Mouse (Mus musculus): ENCODE results near the gene Hagh. TPM values are rescaled to one million over a fixed set of nuclear protein-coding genes. Genes with fewer than 3 reads are reported as not detected.

Hagh gene
- polyA plus RNA-seq (2016; fragmentation: Nextera tagmentation; extraction: Ambion mirVana), result 26.4 and 28.6 TPM in 2 replicates

- DNase-seq (ENCODE audit: low spot score), result no peak
- Histone ChIP-seq H3K4me1 (no peaks in the 10 kb centered on the region), H3K36me3 (replicated peaks) (no peaks in the 10 kb centered on the region), H3K9me3 (no peaks in the 10 kb centered on the region), H3K27me3 (replicated peaks; ENCODE audit: low read depth, poor library complexity, severe bottlenecking) (peaks cover 24% of the 10 kb centered on the region), H3K27ac (replicated peaks) (no peak within 1 kb of the TSS), H3K4me3 (no peak within 1 kb of the TSS)
- WGBS, result 73% methylated on average over 8 of the region's 8 CpGs
Measured at GRCm38 (mm10) chr17:24839842-24840241, at the start of gene Hagh. Hagh (plus strand) TSS chr17:24840143.

GRCm38 (mm10) chr17:24792190-24792589, 47.8 kb upstream of the Hagh start:
- Histone ChIP-seq H3K4me1 (no peaks in the 10 kb centered on the region), H3K9me3 (no peaks in the 10 kb centered on the region), H3K36me3 (replicated peaks) (no peaks in the 10 kb centered on the region), H3K4me3 (no peak overlapping the region), H3K27me3 (replicated peaks; ENCODE audit: low read depth, poor library complexity, severe bottlenecking) (no peaks in the 10 kb centered on the region; the same call in 1 of the 2 replicates), H3K27ac (replicated peaks) (no peak overlapping the region)
- WGBS, result 76% methylated on average over 8 of the region's 8 CpGs
- DNase-seq (ENCODE audit: low spot score), result no peak

- DNase-seq (ENCODE audit: low spot score), result no peak
- H3K9me3 ChIP-seq, result no peaks in the 10 kb centered on the region
- H3K36me3 ChIP-seq (replicated peaks), result no peaks in the 10 kb centered on the region
- peaks cover 6% of the 10 kb centered on the region; the same call in 1 of the 2 replicates for H3K27me3 ChIP-seq (replicated peaks; ENCODE audit: low read depth, poor library complexity, severe bottlenecking)
- H3K27ac ChIP-seq (replicated peaks), result no peak overlapping the region
- H3K4me1 ChIP-seq, result 0 out of 2 replicates have a peak, but pooled peaks cover 6% of the 10 kb centered on the region
- no peak overlapping the region for H3K4me3 ChIP-seq
- 79% methylated on average over 12 of the region's 12 CpGs for WGBS
Measured at GRCm38 (mm10) chr17:24794791-24795190, 45.2 kb upstream of the Hagh start.

GRCm38 (mm10) chr17:24796969-24797368, 43.0 kb upstream of the Hagh start:
- no peak overlapping the region for H3K27ac ChIP-seq (replicated peaks)
- H3K27me3 ChIP-seq (replicated peaks; ENCODE audit: low read depth, poor library complexity, severe bottlenecking), result 0 out of 2 replicates have a peak, but pooled peaks cover 6% of the 10 kb centered on the region
- DNase-seq (ENCODE audit: low spot score), result no peak
- 78% methylated on average over 3 of the region's 3 CpGs for WGBS
- H3K4me3 ChIP-seq, result no peak overlapping the region
- no peaks in the 10 kb centered on the region for H3K36me3 ChIP-seq (replicated peaks)
- H3K9me3 ChIP-seq, result no peaks in the 10 kb centered on the region
- 0 out of 2 replicates have a peak, but pooled peaks cover 6% of the 10 kb centered on the region for H3K4me1 ChIP-seq

GRCm38 (mm10) chr17:24798229-24798628, 41.7 kb upstream of the Hagh start:
- no peak overlapping the region for H3K27ac ChIP-seq (replicated peaks)
- no peaks in the 10 kb centered on the region for H3K9me3 ChIP-seq
- no peak overlapping the region for H3K4me3 ChIP-seq
- DNase-seq (ENCODE audit: low spot score), result no peak
- peaks cover 15% of the 10 kb centered on the region for H3K27me3 ChIP-seq (replicated peaks; ENCODE audit: low read depth, poor library complexity, severe bottlenecking)
- H3K36me3 ChIP-seq (replicated peaks), result no peaks in the 10 kb centered on the region
- WGBS, result 54% methylated on average over 9 of the region's 9 CpGs
- H3K4me1 ChIP-seq, result 0 out of 2 replicates have a peak, but pooled peaks cover 6% of the 10 kb centered on the region

DNA sequence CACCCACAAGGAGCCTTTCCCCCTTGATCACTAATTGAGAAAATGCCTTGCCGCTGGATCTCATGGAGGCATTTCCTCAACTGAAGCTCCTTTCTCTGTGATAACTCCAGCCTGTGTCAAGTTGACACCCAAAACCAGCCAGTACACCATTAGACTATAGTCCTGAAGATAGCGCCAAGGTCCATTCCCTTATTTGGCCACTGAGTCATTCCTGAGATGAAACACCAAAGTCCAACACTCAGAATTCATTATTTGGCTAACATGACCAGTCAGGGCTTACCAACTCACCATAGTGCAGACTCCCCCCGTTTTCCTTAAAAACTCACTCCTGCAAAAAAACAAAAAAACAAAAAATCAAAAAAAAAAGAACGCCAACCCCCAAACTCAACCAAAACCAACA, 40.5 kb upstream of the Hagh start:
- Histone ChIP-seq H3K9me3 (no peaks in the 10 kb centered on the region), H3K36me3 (replicated peaks) (no peaks in the 10 kb centered on the region), H3K4me1 (peaks cover 15% of the 10 kb centered on the region; the same call in 1 of the 2 replicates), H3K27ac (replicated peaks) (no peak overlapping the region), H3K27me3 (replicated peaks; ENCODE audit: low read depth, poor library complexity, severe bottlenecking) (peaks cover 27% of the 10 kb centered on the region), H3K4me3 (no peak overlapping the region)
- WGBS, result 92% methylated on average over 4 of the region's 4 CpGs
- no peak for DNase-seq (ENCODE audit: low spot score)

- 53% methylated on average over 3 of the region's 3 CpGs for WGBS
- H3K36me3 ChIP-seq (replicated peaks), result no peaks in the 10 kb centered on the region
- no peaks in the 10 kb centered on the region for H3K9me3 ChIP-seq
- DNase-seq (ENCODE audit: low spot score), result no peak
- no peak overlapping the region for H3K27ac ChIP-seq (replicated peaks)
- peaks cover 17% of the 10 kb centered on the region; the same call in 1 of the 2 replicates for H3K4me1 ChIP-seq
- H3K27me3 ChIP-seq (replicated peaks; ENCODE audit: low read depth, poor library complexity, severe bottlenecking), result peaks cover 38% of the 10 kb centered on the region
- H3K4me3 ChIP-seq, result no peak overlapping the region
Measured at GRCm38 (mm10) chr17:24800524-24800923, 39.4 kb upstream of the Hagh start.

- H3K4me3 ChIP-seq, result peak within 1 kb of the TSS; percentile 74
- H3K36me3 ChIP-seq (replicated peaks), result no peaks in the 10 kb centered on the region
- peak; percentile 91 for DNase-seq (ENCODE audit: low spot score)
- H3K27me3 ChIP-seq (replicated peaks; ENCODE audit: low read depth, poor library complexity, severe bottlenecking), result peaks cover 62% of the 10 kb centered on the region
- WGBS, result under 1% methylated on average over 71 of the region's 71 CpGs
- H3K4me1 ChIP-seq, result peaks cover 11% of the 10 kb centered on the region; the same call in 1 of the 2 replicates
- peak within 1 kb of the TSS; percentile 78 for H3K27ac ChIP-seq (replicated peaks)
- H3K9me3 ChIP-seq, result no peaks in the 10 kb centered on the region
Measured at GRCm38 (mm10) chr17:24803952-24804951, 35.7 kb upstream of the Hagh start, which contains the start of gene Meiob. Meiob (plus strand) TSS chr17:24804289.

DNA sequence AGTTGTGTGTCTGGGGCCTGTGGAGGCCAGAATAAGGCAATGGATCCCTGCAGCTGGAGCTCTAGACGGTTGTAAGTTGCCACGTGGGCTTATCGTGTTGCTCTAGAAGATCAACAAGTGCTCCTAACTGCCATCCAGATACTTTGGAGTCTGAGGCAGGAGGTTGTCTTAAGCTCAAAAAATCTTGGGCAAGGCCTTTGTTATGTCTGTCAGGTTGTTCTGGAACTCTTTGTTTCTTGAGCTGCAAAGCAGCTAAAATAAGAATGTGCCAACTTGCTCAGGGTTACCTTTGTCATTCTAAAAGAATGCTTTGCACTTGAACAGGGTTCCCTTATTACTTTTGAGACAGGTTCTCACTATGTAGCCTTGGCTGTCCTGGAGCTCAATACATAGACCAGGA, 28.7 kb upstream of the Hagh start:
- H3K4me1 ChIP-seq, result no peaks in the 10 kb centered on the region
- no peaks in the 10 kb centered on the region for H3K36me3 ChIP-seq (replicated peaks)
- no peaks in the 10 kb centered on the region for H3K9me3 ChIP-seq
- 83% methylated on average over 3 of the region's 3 CpGs for WGBS
- H3K27me3 ChIP-seq (replicated peaks; ENCODE audit: low read depth, poor library complexity, severe bottlenecking), result peaks cover 23% of the 10 kb centered on the region
- H3K27ac ChIP-seq (replicated peaks), result no peak overlapping the region
- no peak overlapping the region for H3K4me3 ChIP-seq
- DNase-seq (ENCODE audit: low spot score), result no peak

GRCm38 (mm10) chr17:24812215-24812614, 27.7 kb upstream of the Hagh start:
- peaks cover 13% of the 10 kb centered on the region for H3K27me3 ChIP-seq (replicated peaks; ENCODE audit: low read depth, poor library complexity, severe bottlenecking)
- 29% methylated on average over 2 of the region's 2 CpGs for WGBS
- no peaks in the 10 kb centered on the region for H3K36me3 ChIP-seq (replicated peaks)
- no peaks in the 10 kb centered on the region for H3K9me3 ChIP-seq
- no peaks in the 10 kb centered on the region for H3K4me1 ChIP-seq
- H3K4me3 ChIP-seq, result no peak overlapping the region
- no peak for DNase-seq (ENCODE audit: low spot score)
- no peak overlapping the region for H3K27ac ChIP-seq (replicated peaks)

DNA sequence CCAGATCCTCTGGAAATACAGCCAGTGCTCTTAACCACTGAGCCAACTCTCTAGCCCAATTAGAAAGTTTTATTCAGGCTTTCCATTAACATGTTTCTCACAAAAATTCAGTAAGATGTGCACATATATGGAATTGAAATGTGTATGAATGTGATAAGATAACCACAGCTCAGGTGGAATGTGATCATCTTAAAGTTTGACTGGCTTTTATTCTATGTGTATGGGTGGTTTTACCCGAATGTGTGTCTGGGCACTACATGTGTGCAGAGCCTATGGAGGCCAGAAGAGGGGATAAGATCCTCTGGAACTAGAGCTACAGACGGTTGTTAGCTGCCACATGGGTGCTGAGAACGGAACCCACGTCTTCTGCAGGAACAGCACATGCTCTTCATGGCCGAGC, 24.7 kb upstream of the Hagh start:
- no peaks in the 10 kb centered on the region for H3K4me1 ChIP-seq
- H3K9me3 ChIP-seq, result no peaks in the 10 kb centered on the region
- H3K36me3 ChIP-seq (replicated peaks), result no peaks in the 10 kb centered on the region
- H3K27ac ChIP-seq (replicated peaks), result no peak overlapping the region
- 85% methylated on average over 5 of the region's 5 CpGs for WGBS
- no peak for DNase-seq (ENCODE audit: low spot score)
- no peaks in the 10 kb centered on the region for H3K27me3 ChIP-seq (replicated peaks; ENCODE audit: low read depth, poor library complexity, severe bottlenecking)
- H3K4me3 ChIP-seq, result no peak overlapping the region

DNA sequence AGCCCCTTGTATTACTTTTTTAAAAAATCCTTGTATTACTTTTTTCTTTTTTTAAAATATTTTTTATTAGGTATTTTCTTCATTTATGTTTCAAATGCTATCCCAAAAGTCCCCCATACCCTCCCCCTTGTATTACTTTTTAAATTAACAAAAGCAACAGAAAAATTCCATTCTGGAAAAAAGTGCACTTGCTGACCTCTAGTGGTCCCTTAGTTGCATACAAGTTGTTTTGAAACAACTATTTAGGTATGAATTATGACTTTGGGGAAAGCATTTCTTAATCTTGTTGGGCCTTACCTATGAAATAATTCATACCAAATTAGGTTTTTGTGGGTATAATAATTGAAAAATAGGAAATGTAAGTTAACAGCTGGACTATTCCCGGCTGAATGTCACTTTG, 22.4 kb upstream of the Hagh start:
- Histone ChIP-seq H3K27ac (replicated peaks) (no peak overlapping the region), H3K9me3 (no peaks in the 10 kb centered on the region), H3K27me3 (replicated peaks; ENCODE audit: low read depth, poor library complexity, severe bottlenecking) (no peaks in the 10 kb centered on the region), H3K4me1 (no peaks in the 10 kb centered on the region), H3K36me3 (replicated peaks) (no peaks in the 10 kb centered on the region), H3K4me3 (no peak overlapping the region)
- DNase-seq (ENCODE audit: low spot score), result no peak
- WGBS, result 33% methylated on average over 1 of the region's 1 CpGs

GRCm38 (mm10) chr17:24818172-24818571, 21.8 kb upstream of the Hagh start:
- H3K4me3 ChIP-seq, result no peak overlapping the region
- H3K27me3 ChIP-seq (replicated peaks; ENCODE audit: low read depth, poor library complexity, severe bottlenecking), result no peaks in the 10 kb centered on the region
- no peaks in the 10 kb centered on the region for H3K36me3 ChIP-seq (replicated peaks)
- H3K27ac ChIP-seq (replicated peaks), result no peak overlapping the region
- H3K4me1 ChIP-seq, result no peaks in the 10 kb centered on the region
- DNase-seq (ENCODE audit: low spot score), result no peak
- 56% methylated on average over 6 of the region's 6 CpGs for WGBS
- no peaks in the 10 kb centered on the region for H3K9me3 ChIP-seq

All from embryonic facial prominence, embryonic 10.5 days (tissue).